Mouse (Mus musculus) lung, postnatal 36 days (tissue): ENCODE results near the gene Col12a1.
A peak's percentile ranks its signal among the peaks of the same experiment; 100 is the strongest.

Source experiments
- DNase-seq: peaks from one replicate; pipeline ENCODE4 v3.0.0; 2022; ENCODE audit warnings: mixed read lengths

Gene Col12a1

DNA sequence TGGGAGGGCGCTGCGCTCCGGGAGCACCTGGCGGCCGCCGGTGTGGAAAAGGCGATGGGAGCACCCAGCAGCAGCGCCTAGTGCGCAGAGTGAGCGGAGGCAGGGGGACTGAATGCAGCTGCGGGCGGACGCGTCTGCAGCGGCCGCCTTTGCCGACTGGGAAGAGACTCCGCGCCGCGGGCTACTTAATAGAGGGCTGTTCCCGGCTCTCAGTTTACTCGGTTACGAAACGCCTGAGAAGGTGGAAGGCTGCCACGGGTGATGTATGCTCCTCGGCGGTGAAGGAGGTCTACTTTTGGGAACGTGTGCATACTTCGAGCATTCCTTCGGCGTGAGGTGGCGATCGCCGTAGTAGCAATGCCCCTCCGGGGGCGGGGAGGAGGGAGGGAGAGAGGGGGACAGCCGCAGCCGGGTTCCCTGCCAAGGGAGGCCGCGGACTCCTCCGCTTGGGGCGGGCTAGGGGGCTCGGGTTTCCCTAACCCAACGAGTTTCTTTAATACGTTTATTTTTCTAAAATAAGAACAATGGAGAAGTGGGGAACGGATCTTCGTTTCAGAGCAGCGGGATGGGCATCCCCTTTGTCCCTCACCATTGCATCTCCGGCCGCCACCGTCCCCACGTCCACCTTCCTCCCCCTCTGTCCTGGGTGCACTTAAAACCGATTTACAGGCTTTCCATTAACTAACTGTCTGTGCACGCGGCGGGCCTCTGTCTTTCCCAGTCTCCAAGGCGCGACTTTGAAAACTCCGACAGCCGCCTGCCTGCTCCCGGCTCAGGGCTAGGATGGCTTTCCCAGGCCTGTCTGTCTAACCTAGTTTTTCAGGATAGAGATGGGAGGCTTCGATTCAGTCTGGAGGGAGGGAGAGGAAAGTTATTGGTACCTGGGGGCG, at the start of gene Col12a1:
Col12a1 (minus strand) TSS at position 351 of the 890 bp plus-strand sequence.
- peak; percentile 94 for DNase-seq

DNA sequence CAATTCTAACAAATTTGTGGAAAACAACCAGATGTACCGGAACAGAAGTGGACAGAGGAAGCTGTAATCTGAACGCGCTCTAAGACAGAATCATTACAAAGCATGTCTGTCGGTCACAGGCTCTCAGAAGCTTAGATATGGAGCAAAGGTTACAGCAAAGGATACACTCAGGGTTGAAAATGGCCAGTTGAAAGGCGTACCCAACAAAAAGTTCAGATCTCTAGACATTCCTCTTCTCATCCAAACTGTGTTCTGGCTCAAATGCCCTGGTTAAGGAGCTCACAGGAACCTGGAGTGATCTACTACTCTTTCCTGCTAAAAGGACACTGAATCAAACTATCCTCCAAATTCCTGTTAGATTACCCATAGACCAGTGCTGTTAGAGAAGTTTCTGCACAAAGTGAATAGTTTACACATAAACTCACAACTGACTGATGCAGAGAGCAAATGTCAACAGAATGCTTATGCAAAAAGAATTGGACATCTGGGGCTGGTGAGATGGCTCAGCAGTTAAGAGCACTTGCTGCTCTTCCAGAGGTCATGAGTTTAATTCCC, 48.4 kb upstream of the Col12a1 start:
- no peak for DNase-seq

DNA sequence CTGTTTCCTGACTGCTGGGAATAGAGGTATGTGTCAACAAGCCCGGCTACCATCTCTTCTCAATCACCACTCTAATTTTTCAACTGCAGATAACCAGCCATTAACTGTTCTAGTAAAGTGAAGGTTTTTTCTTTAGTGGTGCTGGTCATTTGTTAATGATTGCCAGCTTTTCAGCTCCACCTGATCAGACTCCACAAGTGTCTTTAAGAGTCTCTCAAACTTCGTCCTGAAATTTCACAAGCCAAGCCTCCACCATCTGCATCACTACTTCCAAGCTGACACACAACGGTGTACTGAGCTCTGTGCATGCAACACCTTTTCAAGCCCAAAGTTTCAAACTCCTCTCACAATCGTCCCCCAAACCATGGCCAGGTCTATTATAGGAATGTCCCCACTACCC, 46.7 kb upstream of the Col12a1 start:
- peak; percentile 57 for DNase-seq

DNA sequence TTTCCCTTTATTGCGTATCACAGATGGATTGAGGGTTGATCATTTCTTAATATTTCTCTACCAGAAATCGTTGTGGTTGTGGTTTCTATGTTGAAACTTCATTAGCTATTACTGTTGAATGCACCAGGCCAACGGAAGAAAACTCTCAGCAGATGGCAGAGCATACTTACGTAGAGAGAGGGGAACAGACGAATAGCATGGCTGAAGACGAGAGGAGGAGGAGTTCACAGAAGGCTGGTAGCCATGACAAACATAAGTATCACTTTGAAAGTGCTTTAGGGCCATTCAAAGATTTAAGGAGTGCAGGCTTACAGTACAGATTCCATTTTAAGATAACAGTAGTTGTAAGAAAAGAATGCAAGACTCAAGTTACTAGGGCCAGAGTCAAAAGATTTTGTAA, 43.9 kb upstream of the Col12a1 start:
- DNase-seq = peak; percentile 71

DNA sequence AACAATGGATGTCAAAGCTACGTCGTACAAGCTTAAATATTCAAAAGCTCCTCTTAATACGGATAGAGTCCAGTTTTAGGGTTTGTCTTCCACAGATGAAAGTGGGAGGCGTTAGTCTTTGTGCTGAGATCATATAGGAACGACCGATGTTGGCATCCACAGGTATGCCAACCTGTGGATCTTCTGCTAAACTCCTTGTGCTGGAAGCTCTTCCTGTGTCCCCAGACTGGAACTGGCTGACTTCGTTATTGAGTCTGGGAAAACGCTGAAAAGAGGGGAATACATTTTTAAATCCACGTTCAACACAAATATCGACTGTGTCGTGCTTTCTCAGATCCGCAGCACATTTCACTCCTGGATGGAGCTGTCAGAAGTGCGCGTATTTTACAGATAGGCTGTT, 41.4 kb upstream of the Col12a1 start:
- DNase-seq = no peak

DNA sequence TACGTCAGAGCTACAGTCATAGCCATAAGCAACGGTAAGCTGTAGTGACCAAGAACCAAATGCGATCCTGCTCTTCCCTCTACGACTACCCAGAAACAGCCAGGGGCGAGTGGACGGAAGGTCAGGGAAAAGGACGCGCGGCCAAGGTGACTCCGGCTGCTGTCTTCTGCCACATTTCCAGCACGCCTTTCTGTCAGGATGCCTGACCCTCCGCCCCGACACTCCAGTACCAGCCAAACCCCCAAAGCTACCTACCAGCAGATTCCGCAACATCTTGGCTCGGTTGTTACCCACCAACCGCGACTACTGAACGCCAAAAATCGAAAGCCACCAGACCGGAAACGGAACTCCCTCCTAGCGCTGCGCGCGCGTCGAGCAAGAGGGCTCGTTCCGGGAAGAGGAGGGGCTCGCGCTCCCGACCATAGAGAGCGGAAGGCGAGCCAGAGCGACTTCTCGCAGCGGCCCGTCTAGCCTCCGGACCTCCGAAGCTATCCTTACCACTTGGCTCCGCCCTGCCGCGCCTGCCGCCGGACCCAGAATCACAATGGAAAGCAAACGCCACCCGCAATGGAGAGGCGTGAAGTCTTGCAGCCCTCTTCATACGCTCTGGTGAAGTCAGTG, 40.9 kb upstream of the Col12a1 start, which contains the start of gene Cox7a2:
Cox7a2 (minus strand) TSS at position 494 of the 621 bp plus-strand sequence.
- DNase-seq = peak; percentile 99

DNA sequence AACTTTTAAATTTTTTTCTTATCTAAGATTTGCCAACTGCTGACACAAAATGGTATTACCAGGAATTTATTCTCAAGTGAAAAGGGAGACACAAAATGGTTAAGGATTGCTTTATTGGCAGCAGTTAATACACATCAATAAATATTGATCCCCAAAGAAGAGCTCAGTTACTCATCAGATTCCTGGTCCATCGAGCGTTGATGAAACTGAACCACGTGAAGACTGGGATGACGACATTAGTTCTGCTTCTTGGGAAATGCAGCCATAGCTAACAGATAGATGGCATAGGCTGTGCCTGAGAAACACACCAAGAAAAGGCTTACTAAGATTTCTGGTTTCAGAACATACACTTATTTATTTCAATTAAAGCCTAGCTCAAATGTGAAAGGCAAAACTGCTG, 36.7 kb upstream of the Col12a1 start:
- no peak for DNase-seq

DNA sequence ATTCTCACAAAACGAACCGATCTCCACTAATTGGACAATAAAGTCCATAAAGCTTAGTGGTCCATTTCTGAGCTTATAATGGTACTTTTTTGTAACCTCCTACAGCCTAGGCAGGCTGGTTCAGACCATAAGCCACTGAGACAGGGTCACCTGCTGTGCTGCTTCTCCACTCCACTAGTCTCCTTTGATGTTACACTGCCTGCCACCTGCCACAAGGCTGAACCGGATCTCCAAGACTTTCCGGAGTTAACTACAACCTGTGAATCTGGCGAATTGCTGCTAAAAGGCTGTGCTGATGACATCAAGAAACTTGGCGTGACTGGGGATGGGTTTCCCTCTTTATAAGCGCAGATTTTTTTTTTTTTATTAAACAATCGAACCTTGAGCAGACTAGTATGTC, 33.2 kb upstream of the Col12a1 start:
- no peak for DNase-seq

DNA sequence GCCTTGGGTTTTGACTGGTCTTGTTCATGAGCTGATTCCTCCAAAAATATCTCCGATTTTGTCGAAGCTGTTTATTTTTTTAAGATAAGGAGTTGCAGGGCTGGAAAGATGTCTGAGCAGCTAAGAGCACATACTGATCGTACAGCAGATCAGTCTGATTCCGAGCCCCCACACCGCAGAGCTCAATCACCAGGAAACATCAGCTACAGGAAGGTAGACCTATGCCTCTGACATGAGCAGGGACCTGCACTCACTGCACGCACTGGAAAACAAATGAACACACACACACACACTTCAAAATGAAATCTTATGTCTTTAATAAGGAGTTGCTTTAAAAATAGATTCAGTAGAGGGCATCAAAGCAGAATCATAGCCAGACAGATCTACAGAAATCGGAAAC, 32.1 kb upstream of the Col12a1 start:
- no peak for DNase-seq

DNA sequence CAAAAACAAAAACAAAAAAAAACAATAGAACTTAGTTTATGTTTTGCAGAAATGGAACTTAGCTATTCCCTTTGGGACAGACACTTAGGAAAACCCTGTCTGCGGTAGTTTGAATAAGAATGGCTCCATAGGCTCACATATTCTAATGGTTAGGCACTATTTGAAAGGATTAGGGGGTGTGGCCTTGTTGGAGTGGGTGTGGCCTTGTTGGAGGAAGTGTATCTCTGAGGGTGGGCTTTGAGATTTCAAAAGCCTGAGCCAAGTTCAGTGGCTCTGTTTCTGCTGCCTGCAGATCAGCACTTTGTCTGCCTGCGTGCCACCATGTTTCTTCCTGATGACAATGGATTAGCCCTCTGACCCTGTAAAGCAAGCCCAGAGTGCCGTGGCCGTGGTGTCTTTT, 26.4 kb upstream of the Col12a1 start:
- DNase-seq = no peak

DNA sequence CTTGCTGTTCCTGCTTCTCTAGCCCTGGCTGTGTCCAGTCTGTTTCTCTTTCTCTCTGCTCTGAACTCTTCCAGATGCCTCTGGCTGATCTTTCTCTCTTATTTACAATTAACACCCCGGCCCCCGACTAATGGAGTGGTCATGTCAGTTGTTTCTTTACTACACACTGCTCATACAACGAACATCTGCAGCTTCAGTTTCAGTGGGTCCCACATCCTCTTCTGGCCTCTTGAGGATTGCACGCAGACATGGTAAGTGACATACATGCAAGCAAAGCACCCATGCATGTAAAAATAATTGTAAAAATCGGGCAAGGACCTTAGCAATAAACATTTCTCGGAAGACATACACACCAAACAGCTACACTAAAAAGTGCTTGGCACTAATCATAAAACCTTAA, 17.0 kb upstream of the Col12a1 start:
- DNase-seq = peak; percentile 11

DNA sequence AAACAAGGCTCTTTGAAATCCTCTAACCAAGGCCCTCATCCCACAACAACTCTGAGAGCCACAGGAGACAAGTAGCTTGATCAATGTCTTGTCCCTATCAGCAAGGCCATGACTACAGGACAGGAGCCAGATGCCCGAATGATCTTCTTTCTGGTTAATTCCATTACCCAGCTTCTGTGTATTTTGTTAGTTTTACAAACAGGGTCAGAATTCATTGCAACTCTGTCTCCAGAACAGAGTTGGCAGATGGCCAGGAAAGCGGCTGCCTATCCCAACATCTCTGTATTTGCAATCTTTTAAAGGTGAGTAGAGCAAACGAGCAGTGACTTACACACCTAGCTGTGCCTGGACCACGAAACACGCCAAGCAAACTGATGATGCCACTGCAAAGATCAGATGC, 11.7 kb upstream of the Col12a1 start:
- DNase-seq = no peak

DNA sequence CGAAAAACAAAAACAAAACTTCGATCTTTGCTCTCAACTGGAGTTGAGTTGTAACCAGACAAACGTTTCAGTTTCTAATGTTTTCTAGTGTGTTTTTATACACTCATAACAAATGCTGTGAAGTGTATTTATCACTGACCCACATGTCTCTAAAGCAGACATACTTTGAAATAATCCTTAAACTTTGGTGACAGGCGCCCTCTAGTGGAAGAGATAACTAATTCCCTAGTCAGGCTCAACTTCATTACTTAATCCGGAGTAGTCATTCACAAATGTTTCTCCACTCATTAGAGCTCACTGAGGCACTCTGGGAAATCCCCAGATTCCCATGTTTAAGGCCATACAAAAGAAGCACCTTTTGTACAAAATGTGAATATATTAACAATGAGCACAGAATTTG, 4.5 kb upstream of the Col12a1 start:
- DNase-seq = peak; percentile 75

DNA sequence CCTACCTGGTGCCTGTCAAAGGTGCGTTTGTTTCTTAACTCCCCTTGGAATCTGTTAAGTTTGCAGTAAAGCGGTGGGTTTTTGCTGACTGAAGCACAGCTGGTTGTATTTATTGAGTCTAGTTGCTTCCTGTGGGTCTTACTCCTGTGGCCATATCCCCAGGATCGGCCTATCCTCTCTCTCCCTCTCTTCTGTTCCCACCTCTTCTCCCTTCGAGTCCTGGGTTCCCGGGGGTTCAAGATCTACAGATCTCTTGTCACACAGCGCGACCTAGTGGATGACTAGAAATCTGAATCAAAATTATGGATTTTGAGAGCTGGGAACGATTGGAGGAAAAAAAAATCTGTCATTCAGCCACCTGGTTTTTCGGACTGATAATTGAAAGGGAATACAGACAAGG, 2.4 kb upstream of the Col12a1 start:
- DNase-seq = peak; percentile 65

DNA sequence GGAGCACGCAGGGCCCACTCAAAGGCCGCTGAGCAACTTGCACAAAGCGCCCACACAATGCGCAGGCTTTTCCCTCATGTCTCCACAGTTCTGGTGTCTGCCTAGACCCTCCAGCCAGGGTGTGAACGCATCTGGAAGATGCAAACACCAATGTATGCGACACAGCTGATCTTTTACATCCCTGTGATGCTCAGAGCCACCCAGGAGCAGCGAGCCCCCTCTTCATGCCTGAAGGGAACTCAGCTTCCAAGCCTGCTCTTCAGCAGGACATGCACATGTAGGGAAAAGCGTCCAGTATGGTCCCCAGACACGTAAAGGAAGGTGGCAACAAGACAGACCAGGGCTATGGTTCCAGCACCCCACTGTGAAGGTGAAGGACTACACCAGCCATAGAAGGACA, 1.5 kb upstream of the Col12a1 start:
- DNase-seq = no peak

DNA sequence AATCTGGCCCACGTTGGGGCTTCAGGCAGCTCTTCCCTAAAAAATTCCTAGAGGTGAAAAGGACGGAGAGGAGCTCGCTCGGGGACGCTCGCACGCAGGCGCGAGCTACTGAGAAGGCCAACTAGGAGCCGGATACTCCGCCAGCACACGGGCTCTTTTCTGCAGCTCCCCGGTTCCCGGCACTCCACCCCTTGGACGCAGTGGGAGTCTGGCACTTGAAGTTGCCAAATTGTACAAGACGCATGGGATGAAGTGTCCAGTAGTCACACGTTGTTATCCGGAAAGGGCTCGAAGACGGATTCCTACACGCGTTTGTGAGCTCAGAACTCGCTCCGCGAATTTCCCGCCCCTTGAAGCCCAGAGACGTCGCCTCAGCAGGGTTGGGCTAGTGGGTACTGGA, 820 bp upstream of the Col12a1 start:
- peak; percentile 16 for DNase-seq

DNA sequence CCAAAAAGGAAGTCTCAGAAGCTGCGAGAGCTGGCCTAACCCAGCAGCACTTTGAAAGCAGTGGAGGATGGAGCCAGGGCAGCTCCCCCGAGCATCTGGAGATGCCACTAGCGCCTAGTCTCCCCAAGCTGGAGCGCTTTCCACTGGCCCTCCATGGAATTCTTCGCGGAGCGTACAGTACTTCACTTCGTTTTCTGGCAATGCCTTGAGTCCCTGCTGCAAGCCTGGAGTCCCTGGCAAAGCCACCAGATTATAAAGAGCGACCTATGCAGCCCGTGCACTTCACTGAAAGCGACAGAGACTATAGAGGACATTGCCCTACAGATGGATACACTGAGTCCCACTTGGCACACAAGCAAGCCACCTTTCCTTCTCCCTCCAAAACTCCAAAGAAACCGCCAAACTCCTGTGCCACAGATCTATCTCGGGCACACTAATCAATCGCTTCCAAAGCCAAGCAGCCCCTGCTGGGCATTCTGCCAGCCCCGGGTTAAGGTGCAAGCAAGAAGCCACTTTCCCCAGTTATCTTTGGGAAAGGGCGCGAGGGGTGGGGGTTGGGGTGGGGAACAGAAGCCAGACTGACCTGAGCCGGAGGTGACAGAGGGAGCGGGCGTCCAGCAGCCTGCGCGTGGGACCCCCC, 675 bp downstream of the Col12a1 start:
- DNase-seq = no peak

DNA sequence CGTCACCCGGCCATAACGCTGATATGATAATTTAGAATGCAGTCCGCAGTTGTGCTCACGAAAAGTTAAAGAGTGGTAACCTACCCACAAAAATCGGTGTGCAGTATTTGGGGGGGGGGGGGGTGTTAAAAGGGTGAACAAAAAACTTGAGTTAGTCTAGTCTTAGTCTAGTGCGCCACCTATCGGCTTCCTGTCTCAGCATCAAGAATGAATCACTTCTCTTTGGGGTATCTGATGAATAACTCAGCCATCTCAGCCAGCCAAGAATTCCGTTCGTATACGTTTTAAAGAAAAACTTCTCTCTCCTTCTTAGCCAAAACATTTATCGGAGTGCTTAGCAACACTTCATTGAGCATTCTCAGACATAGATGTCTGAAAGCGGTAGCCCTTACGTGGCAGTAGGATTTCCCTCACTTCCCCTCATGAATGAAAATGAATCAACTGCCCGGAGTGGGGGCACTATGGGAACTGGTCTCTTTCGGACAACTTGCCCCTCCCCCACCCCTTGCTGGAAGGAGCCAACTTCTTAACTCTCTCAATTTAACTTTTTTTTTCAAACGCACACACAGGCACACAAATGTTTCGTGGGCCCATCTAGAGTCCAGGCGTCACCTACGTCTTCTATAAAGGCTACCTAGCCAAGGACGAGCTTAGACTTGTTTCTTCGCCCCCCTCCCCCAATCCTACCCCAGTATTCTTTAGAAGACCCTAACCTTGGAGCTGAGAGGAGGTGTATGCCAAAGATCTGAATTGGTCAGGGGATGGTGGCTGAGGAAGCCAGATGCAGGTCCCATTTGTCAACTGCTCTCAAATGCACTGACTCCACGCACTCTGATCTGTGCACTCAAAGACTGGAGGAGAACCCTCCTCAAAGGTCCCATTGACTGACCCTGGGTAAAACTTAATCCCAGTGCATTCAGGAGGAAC, 1.5 kb downstream of the Col12a1 start:
- peak; percentile 88 for DNase-seq

DNA sequence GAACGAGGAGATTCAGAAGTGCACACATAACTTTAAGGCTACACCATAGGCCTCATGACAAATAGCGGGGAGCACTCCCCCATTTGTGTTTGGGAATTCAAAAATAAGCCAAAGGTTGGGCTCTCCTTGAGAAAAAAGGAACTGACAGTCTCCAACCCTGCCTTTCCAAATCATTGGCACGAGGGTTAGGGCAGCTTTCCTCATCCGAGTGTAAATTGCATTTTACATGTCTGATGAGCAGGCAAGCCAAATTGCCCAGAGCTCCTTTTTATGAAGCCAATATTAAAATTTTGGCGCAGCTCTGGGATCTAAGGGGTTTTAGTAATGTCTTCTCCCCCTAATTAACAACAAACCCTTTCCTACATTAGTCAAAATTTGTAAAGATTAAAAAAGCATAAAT, 2.1 kb downstream of the Col12a1 start:
- DNase-seq = no peak

DNA sequence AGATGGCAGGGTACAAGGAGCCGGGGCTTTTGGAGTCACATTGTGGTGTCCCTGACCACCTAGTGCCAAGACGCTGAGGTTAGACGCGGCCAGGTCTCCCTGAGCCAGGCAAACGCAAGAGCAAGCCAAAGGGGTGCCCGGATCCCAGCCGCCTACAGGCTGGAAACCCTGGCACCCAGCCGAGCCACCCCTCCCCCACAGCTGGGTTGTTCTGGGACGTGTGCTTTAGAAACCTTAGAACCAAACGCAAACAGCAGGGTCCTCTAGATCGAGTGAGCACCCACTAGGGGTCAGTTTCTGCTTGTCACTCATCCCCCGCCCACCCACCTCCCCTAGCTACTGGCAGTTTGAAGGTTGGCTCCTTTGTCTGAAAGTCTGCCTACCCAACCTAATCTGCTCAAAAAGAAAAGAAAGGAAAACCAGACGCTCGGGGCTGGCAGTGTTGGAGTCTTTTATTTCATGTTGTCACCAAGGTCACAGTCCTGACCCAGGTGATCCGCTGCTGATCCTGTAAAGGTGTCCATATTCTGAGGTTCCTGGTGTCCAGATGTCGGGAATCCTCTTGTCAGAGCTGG, 4.1 kb downstream of the Col12a1 start:
- DNase-seq = peak; percentile 81

DNA sequence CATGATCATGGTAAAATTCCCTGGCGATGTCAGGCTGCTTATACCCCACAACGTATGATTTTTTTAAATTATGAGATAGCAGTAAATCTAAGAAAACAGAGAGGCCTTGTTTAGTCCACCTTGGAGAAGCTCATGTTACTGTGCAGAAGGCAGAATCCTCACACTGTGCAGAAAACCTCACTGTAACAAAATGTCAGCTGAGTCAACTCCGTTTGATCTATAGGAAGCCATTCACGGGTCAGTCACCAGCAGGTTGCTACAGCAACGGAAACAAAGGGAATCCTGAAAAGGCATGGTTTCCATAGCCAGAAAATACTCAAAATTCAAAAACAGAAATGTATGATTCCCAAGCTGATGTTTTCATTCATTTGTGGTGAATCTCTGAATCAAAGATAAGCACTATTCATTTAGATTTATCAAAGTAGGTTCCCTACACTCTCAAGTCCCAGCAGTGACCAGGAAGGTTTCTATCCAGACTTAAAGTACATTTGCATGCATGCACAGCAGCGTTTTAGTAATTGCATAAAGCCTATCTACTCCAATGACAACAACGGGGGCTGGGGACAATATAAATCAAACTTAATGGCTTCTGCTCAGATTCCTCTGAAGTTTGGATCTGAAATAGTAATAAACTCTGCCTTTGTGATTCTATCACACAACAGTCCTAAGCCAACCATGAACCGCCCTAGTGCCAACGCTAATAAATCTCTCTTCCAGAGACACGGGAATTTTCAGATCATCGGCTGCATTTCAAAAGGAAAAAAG, 28.7 kb downstream of the Col12a1 start:
- DNase-seq = no peak
